Mouse (Mus musculus) heart, adult 9 months (tissue): Measurements from ENCODE around the gene Akap7.
A peak's percentile ranks its signal among the peaks of the same experiment; 100 is the strongest.

ENCODE experiments used
- DNase-seq, 2 experiments: peaks; one replicate each; pipeline ENCODE4 v3.0.0; 2022; ENCODE audit warnings: low spot score in 2 of 2

The Akap7 gene

DNA sequence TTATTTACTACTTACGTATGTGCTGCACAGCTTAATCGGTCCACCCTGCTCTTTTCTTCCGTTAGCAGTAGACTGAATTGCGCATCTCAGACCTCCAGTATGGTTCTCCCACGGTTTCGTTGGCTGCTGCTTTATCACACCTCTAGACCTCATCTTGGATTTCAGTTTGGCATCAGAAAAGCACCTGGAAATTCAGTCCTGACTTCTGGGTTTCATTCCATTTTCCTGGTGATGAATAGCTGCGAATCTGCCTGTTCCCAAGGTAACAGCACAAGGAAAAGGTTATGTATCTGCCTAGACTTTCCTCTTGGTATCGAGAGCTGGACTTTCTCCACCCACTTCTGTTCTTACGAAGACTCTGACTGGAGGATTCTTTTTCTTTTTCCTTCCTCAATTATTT lies at the start of gene Akap7:
Gene Akap7 (minus strand): TSS at position 101 of the 400 bp plus-strand sequence.
- no peak for DNase-seq

DNA sequence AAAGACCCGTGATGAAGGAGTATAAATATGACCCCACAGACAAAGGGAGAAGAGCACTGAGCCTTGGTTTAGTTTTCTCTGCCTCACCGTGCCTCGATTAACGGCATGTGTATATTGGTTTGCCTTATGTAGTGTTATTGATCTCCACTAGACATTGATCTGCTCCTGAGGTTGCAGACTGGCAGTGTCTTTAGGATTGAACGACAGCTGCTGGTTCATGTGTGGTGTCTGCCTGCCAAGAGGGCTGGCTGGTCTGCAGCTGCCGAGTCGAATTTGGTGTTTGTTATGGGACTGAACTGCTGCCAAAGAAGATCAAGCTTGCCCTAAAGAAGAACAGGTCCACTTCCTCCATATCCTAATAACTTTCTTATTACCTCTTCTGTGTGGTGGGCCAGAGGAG lies 46.7 kb upstream of the Akap7 start:
- DNase-seq = no peak

DNA sequence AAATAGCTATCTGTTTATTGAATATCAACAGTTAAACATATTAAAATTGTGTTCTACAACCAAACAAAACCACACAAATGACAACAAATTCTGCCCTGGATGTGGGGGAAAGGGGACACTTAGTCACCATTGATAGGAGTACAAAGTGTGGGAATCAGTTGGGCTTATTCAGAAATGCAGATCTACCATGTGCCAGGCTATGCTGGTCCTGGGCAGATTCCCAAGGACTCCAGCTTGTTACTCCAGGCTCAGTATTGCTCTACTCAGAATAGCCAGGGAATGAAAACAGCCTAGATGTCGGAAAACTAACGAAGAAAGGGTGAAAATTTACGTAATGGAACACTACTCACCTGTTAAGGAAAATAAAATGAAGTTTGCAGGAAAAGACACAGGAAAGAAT lies 46.3 kb upstream of the Akap7 start:
- no peak for DNase-seq

DNA sequence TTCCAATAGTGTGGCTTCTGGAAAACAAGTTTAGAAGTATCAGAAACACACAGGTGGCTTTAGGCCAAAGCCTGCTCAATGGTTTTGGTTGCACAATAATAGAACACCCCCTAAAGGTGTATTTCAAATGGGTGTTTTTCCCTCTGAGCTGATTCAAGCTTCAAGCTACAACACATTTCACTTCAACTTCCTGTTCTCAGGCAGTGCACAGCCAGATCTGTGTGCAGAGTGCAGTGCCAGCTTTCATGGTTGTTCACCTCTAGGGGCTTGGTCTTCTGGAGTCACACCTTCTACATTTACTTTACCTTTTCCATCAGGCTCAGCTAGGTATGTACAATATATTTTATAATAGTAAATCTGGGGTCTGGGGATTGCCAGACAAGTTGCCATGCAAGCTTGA lies 35.1 kb upstream of the Akap7 start:
- no peak for DNase-seq

DNA sequence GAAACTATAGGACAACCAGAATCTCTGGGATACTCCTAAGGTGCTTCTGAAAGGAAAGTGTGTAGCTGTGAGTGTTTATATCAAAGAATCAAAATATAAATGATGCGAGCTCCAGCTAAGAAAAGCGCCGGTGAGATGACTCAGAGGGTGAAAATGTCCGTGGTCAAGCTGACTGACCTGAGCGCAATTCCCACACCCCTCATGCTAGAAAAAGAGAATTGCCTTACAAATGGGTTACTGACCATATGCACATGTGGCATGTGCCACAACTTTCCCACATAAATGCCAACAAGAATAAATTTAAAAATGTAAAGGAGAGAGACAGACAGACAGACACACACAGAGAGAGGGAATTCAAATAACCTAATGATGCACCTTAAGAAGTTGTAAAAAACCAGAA lies 33.0 kb upstream of the Akap7 start:
- DNase-seq = no peak

DNA sequence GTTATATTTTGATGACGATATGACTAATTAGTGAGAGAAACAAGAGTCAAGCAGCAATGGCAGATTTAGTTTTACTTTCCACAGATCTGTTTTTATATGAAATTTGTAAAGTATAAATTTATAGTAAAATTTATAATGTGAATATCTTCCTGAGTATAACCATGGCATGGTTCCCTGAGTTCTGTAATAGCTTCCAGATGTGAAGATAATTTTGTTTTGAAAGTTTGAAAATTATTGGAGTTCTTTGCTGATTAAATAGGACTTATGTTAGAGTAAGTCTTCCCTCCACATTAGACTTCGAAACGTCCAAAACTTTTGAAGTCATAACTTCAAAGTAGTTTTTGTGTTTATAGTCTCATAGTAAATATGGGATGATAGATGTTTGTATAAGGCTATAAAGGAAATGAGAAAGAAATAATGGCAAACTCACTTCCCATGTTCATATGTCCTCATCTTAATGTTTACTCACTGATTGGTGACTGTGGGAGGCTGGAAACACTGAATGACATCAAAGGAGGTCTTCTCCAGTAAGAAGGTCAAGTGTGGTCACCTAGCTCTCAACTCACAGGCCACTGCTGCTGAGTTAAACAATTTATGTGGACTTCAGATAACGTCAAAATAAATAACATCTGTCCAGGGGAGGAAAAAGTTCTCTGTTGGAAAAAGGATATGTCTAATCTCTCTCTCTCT lies 25.9 kb upstream of the Akap7 start:
- no peak for DNase-seq

DNA sequence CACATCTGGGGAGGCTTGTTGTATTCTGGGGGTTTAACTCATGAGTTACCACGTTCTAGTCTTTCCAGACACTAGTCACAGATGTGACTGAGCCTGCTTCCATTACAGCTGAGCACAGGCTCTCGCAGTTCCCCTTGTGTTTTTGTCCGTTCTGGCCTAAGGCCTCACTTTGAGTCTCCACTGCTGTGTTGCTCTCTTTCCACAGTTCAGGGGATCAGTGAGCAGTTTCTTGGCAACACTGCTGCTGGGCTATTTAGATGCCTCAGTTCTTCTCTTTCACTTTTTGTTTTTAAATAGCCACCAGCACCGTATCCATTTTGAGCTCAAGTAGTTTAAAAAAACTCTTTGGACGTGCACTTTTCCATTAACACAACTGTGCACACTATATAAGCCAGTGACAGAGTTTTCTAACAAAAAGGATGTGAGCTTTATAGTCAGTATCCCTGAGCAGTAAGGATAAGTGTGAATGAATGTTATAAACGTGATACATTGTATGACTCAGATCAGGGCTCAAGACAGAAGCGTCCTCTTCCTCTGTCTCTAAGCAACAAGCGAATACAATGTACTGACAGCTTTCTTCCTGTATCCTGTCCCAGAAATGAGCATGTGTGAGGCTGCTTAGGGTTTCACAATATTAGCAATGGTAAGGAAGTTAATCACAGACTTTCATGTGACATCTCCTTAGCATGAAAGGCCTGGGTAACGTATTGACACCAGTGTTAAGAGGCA lies 23.8 kb upstream of the Akap7 start:
- peak; percentile 71 to 82 for DNase-seq

DNA sequence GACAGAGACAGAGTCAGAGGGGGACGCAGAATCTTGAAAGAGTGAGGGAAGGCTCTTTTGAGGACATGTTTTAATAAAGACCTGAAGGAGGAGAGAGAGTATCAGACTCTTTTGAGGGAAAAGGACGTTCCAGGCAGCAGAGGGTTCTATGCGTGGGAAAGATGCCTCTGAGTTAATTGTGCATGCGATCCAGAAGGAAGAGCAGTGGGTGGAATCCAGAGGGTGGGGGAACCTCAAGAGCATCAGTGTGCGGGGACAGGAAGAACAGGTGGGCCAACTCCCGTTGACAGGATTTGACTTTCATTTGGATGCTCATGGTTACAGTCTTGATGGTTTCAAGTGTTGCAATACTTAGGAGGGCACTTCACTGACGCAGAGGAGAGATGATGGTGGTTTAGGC lies 22.4 kb upstream of the Akap7 start:
- DNase-seq = no peak

DNA sequence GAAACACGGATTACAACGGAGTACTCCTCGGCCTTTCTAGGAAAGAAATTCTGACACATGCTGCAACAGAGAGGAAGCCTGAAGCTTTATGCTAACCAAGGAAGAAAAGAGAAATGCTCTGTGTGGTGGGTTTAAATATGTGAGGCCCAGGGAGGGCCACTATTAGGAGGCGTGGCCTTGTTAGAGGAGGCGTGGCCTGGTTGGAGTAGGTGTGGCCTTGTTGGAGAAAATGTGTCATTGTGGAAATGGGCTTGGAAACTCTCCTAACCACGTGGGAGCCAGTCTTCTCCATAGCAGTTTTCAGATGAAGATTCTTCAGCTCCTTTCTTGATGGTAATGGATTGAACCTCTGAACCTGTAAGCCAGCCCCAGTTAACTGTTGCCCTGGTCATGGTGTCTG lies 19.8 kb upstream of the Akap7 start:
- DNase-seq = no peak

DNA sequence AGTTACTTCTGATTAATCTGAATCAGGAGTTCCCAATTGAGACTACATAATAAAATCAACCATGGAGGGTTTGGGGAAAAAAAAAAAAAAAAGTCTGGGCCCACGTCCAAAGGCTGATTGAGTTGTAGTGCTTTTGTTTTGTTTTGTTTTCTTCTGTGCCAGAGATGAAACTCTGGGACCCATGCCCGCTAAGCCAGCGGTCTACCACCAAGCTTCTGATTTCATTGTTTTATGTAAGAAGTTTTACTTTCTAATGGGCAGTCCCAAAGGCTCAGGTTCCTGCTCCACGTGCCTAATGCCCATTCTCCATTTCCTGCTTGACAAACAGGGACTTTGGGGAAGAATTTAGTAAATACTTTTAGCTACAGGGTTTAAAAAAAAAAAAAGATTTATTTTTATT lies 18.0 kb upstream of the Akap7 start:
- no peak for DNase-seq

DNA sequence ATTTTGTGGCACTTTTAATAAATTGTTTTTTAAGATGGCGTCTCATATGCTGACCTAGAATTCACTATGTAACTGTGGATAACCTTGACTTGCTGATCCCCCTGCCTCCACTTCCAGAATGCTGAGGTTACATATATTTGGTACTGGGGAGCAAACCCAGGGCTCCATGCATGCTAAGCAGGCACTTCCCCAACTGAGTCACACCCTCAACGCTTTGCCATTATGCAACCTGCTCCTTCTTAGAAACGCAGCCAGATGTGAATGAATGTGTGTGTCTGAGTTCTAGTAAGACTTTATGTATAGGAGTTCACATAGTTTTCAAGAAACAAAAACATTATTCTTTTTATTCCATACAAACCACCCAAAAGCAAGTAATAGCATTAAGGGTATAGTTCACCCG lies 13.5 kb upstream of the Akap7 start:
- no peak for DNase-seq

DNA sequence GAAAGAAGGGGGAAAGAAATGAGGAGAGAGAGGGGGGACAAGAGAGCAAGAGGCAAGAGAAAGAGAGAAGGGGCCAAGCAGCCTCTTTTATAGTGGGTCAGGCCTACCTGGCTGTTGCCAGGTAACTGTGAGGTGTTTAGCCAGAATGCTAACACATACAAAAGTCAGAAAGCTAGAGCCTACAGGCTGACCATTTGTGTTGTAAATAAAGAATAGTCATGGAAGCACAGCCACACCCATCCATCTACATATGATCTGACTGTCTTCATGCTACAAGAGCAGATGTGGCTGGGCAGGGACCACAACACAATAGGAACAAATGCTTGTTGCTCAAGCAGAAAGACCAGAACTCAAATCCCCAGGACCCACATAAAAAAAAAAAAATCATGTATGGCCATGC lies 11.9 kb upstream of the Akap7 start:
- no peak for DNase-seq

DNA sequence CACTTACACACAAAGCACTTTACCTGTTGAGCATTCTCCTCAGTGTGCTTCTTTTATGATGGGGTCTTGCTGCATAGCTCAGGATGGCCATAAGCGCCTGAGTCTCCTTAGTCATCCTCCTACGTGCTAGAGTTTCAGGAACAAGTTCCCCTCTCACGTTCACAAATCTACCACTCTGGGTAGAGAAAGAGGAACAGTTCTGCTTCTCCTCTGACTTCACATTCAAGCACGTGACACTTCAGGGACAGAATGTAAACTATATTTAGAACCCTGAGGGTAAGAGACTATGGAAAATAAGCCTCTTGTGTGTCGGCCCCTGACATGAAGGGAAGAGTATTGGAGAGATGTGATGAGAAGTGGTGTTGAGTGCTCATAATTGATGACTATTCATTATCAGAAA lies 10.7 kb upstream of the Akap7 start:
- peak in 1 of 2 experiments; percentile 27 for DNase-seq

DNA sequence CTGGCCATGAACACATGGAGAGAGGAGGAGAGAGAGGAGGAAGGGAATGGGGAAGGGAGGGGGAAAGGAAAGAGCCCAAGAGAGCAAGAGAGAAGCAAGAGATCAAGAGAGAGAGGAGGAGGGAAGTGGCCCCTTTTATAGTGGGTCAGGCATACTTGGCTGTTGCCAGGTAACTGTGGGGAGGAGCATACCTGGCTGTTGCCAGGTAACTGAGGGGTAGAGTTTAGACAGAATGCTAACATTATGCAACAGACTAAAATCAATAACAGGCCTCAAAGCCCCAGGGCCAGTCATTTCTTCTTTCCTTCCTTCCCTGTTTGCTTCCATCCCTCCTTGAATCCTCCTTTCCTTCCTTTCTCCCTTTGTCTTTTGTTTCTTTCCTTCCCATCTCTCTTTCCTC lies 10.0 kb upstream of the Akap7 start:
- no peak for DNase-seq

DNA sequence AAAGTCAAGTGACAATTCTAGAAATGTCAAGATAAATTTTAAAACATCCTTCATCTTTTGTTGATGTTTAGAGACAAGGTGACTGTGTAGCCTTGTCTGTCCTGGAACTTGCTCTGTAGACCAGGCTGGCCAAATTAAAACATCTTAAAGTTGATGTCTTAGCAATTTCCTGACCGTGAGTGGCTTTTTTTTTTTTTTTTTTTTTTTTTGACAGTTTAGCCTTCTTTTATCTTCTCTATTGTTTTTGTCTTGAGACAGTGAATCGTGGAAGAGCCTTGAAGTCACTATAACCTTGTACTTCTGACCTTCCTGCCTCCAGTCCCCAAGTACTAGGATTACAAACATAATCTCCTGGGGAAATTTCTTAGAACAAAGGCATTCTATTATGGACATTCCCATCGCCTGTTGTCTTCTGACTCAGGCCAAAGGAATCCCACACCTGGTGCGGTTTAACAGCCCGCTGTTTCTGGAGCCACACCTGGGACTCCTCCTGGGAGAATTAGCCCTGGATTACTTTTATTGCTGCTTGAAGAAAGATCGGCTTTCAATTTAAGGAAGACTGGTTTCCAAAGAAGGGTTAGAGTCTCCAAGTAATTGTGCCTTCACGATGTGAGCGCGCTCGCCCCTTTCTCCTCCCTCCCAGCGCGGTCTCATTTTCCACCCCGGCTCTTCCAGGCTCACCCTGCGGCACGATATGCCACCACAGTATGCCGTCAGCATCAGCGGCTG lies 6.3 kb upstream of the Akap7 start:
- no peak for DNase-seq

DNA sequence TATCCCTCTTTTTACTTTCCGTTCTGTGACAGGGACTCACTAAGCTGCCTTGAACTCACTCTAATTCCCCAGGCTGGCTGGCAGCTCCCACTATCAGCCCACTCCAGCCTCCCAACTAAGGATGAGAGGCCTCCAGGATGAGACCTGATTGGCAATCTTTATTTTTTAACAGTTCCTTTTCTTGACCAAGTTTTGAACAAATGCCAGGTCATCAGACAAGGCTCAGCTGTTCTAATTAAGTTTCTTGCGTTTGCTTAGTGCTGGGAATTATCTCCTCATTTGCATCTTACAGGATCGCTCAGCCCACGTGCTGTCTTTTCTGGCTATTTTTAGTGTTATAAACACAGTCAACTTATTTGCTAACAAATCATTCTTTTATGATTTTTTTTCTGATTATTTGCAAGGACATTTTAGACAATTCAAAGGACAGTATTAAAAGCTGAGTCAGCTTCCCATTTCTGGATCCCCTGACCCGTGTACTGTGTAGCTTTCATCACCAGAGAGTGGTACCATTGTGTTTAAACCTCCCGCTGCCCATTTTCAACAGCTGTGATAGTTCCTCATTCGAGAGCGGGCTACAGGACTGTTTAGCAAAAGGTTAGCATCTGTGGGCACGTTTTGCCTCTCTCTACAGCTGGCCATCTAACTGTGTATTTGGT lies 4.0 kb upstream of the Akap7 start:
- no peak for DNase-seq

DNA sequence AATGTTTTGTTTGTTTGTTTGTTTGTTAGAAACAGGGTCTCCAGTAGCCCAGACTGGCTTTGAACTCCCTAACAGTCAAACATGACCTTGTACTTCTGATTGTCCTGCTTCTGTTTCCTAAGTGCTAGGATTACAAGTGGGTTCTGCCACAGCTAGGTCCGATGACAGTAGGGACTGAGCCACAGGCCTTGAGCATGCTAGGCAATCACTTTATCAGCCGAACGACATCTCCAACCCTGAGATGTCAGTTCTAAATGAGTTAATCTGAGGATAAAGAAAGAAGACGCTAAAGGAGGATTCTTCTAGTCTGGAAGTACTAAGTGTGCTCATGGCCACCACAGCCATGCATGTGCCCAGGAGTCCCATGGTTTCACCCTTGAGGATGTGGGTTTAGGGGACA lies 3.1 kb upstream of the Akap7 start:
- DNase-seq = no peak

DNA sequence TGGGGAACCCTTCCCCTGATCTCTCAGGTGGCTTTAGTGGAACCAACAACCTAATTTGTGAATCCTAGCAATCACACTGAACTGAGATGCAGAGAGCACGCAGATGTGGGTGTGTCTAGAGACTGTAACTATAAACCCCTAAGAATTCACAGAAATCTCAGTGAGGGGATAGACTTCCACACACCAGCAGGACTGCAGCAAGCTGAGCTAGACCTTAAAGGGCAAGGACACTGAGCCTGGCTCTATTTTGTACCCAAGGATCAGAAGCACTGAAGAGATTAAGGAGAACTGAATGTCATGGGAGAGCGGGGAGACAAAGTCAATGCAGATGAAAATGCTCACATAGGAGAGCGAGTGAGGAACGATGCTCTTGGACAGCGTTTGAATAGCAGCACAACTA lies 2.3 kb upstream of the Akap7 start:
- no peak for DNase-seq

DNA sequence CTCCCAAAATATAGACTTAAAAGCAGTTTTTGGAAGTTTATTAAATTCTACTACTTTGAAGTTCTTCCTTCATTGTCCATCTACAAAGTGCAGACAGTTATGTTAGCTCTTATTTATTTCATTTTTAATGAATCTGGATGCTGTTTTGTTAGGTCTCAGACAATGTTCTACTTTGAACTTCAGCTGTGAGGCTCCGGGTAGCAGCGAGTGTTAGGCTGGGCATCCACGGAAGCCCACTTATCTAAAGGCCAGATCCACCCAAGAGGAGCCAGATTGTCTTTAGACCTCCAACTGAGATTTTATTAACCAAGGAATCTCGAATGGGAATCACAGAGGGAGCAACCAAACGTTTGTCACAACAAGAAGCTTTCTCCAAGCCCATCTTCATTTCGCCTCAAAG lies 2.5 kb downstream of the Akap7 start:
- no peak for DNase-seq

DNA sequence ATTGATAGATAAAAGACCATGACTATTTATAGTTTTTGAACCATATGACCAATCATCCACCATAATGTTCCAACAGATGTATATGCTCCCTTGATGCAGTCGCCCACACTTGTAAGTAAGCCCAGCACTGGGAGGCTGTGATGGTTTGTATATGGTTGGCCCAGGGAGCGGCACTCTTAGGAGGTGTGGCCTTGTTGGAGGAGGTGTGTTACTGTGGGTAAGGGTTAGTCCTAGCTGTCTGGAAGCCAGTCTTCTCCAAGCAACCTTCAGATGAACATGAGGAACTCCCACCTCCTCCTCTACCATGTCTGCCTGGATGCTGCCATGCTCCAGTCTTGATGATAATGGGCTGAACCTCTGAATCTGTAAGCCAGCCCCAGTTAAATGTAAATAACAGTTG lies 3.1 kb downstream of the Akap7 start:
- DNase-seq = no peak

DNA sequence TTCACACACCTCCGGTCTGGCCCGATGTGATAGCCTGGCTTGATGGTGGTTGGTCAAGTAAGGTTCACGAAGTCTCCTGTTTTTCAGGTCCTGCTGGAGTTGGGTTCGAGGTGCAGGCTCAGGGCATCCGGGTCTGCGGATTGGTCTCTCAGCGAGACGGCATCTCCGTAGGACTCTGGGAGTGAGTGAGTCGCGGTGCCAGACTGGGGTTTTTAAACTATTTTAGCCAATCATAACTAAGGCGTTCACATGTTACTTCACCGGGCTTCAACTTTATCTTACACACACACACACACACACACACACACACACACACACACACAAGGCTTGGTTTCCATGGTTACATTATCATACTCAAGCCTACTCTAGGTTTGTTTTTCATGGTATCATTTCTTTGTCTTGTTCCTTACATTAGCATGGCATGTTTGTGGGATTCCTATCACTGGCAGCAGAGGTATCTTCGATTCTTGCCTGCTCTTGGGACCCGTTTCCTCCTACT lies 8.6 kb downstream of the Akap7 start:
- DNase-seq = no peak

DNA sequence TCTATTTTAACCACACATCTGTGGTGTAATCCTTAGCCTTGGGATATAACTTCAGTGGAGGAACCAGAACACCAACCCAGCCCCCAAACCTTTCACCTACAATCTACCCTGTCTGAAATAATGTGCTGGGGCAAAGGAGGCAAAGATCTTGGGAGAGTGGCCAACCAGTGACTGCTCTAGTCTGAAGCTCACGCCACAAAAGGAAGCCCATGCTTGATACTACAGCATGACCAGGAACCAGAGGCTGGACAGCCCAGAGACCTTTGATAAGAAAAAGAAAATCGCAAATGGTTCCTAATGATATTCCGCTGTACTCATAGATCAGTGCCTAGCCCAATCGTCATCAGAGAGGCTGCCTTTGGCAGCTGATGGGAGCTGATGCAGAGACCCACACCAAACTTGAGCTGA lies 9.4 kb downstream of the Akap7 start:
- peak; percentile 26 to 44 for DNase-seq
